Mouse (Mus musculus): ENCODE measurements around the gene Adgrg3. TPM values are rescaled to one million over a fixed set of nuclear protein-coding genes. Genes with fewer than 3 reads are reported as not detected.

Gene Adgrg3
- total and polyA plus RNA-seq, 3 experiments: not detected

DNA sequence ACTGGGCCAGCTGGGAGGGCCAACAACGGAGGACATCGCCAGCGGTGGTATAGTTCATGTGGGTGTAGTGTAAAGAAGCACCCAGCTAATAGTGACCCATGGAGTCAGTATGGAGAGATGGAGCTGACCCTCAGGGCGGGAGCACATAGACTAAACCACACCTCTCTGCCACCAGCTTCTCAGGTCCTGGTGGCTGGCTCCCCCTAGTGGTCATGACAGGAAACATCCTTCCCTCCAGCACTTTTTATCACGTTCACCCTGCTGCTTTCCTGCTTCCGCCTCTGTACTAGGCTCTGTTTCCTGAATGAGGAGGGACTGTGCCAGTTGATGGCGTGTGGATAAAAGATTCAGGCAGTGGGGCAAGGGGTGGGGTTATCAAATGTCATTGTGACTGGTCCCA lies 15.8 kb upstream of the Adgrg3 start:
- peak; percentile 91 for DNase-seq (ENCODE audit: extremely low read depth)
- H3K9ac ChIP-seq (ENCODE audit: insufficient read depth, low read depth): no peak overlapping the region
- in situ Hi-C loops (cut with MboI; ENCODE audit: low pct_ligation_motif_present, low pct_unique_long_range_greater_than_20kb, low sequenced_read_pairs): loop anchor here (5.0 kb wide), 1 partner anchor 59 kb away; no protein-coding TSS in a partner anchor

DNA sequence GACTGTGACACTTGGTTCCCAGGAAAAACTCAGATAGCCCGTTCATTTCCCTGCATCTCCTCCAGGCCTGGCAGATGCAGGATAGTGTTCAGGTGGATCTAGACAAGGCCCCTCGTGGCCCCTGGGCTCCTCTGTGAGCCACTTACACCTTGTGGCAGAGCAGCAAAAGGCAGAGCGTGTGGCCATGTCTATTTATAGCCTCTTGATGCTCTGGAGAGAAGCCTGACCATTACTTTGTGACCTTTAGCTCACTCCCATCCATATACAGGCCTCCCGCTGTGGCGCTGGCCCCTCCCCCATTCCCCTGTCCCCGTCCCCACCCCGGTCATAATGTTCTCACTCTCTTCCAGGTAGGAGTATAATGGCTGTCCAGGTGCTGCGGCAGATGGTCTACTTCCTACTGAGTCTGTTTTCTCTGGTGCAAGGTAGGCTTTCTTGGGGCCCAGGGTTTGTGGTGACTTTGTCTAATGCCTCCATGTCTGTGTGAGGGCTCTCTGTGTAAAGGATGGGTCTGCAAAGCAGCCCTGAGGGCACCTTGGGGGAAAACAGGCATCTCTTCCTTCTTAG lies 15.3 kb upstream of the Adgrg3 start:
- in situ Hi-C loops (cut with MboI; ENCODE audit: low pct_ligation_motif_present, low pct_unique_long_range_greater_than_20kb, low sequenced_read_pairs): loop anchor here (5.0 kb wide), 1 partner anchor 60 kb away; no protein-coding TSS in a partner anchor
- H3K36me3 ChIP-seq (replicated peaks in 1 of 2; ENCODE audit: control insufficient read depth in 1 of 2, insufficient read depth in 1 of 2, low read length in 1 of 2): no peaks in the 10 kb centered on the region
- H3K27me3 ChIP-seq (replicated peaks): peaks cover 13% of the 10 kb centered on the region
- dilution Hi-C loops (cut with MboI; ENCODE audit: extremely low pct_ligation_motif_present, extremely low pct_unique_long_range_greater_than_20kb, low sequenced_read_pairs): no loop called here
- peaks cover 9 to 26% of the 10 kb centered on the region in 2 experiments for H3K4me1 ChIP-seq (ENCODE audit: control insufficient read depth in 1 of 2, insufficient read depth in 2 of 2)
- no peak for TF ChIP-seq NELFE (IDR thresholded peaks at IDR 0.05; ENCODE audit: low read depth, low read length)
- TF ChIP-seq PAX5 (IDR thresholded peaks at IDR 0.05; ENCODE audit: low read length): no peak
- no peak for TF ChIP-seq MXI1 (IDR thresholded peaks at IDR 0.05; ENCODE audit: low read depth, low read length)
- TF ChIP-seq MAZ (IDR thresholded peaks at IDR 0.05; ENCODE audit: low read depth, low read length): no peak
- no peak for TF ChIP-seq MYC (IDR thresholded peaks at IDR 0.05; ENCODE audit: low read depth, low read length)
- TF ChIP-seq NRF1 (IDR thresholded peaks at IDR 0.05; ENCODE audit: low read depth, low read length): no peak
- TF ChIP-seq UBTF (IDR thresholded peaks at IDR 0.05; ENCODE audit: low read depth, low read length): no peak
- no peak for TF ChIP-seq SIN3A (IDR thresholded peaks at IDR 0.05; ENCODE audit: low read length)
- H3K4me2 ChIP-seq (ENCODE audit: insufficient read depth, low read depth, poor library complexity, severe bottlenecking): no peak overlapping the region
- no peaks in the 10 kb centered on the region for H3K79me2 ChIP-seq (replicated peaks; ENCODE audit: control insufficient read depth, extremely low read depth, insufficient read depth, poor library complexity, severe bottlenecking)
- no peak overlapping the region for H3K4me3 ChIP-seq (replicated peaks in 1 of 3; ENCODE audit: low read depth in 2 of 3, low read length in 2 of 3, poor library complexity in 1 of 3)
- no peaks in the 10 kb centered on the region for H3K9me3 ChIP-seq (replicated peaks; ENCODE audit: low read length)
- H3K9ac ChIP-seq (ENCODE audit: insufficient read depth, low read depth): no peak overlapping the region
- no peak for DNase-seq (ENCODE audit: extremely low read depth)
- no peak overlapping the region for H3K27ac ChIP-seq (ENCODE audit: insufficient read depth, low read depth)

More for the DNA sequence above, 15.8 kb upstream of the Adgrg3 start:
- Histone ChIP-seq H3K36me3 (replicated peaks in 1 of 2; ENCODE audit: control insufficient read depth in 1 of 2, insufficient read depth in 1 of 2, low read length in 1 of 2) (no peaks in the 10 kb centered on the region), H3K9me3 (replicated peaks; ENCODE audit: low read length) (no peaks in the 10 kb centered on the region), H3K4me2 (ENCODE audit: insufficient read depth, low read depth, poor library complexity, severe bottlenecking) (no peak overlapping the region), H3K4me3 (replicated peaks in 1 of 3; ENCODE audit: low read depth in 2 of 3, low read length in 2 of 3, poor library complexity in 1 of 3) (no peak overlapping the region), H3K79me2 (replicated peaks; ENCODE audit: control insufficient read depth, extremely low read depth, insufficient read depth, poor library complexity, severe bottlenecking) (no peaks in the 10 kb centered on the region), H3K4me1 (ENCODE audit: control insufficient read depth in 1 of 2, insufficient read depth in 2 of 2) (peaks cover 9 to 26% of the 10 kb centered on the region in 2 experiments), H3K27me3 (replicated peaks) (peaks cover 17% of the 10 kb centered on the region), H3K27ac (ENCODE audit: insufficient read depth, low read depth) (no peak overlapping the region)
- TF ChIP-seq CTCF (conservative IDR thresholded peaks at IDR 0.05 in 1 of 2, IDR thresholded peaks at IDR 0.05 in 1 of 2; ENCODE audit: low read depth in 2 of 2, low read length in 2 of 2) (peak; percentile 96 to 97), RAD21 (IDR thresholded peaks at IDR 0.05; ENCODE audit: low read depth, low read length) (peak; percentile 97), ZC3H11A (IDR thresholded peaks at IDR 0.05; ENCODE audit: low read depth, low read length) (peak; percentile 36; the same call in 1 of the 2 replicates), UBTF (IDR thresholded peaks at IDR 0.05; ENCODE audit: low read depth, low read length) (no peak), ELF1 (IDR thresholded peaks at IDR 0.05; ENCODE audit: low read depth, low read length) (peak; percentile 81), USF2 (conservative IDR thresholded peaks at IDR 0.05; ENCODE audit: low read depth, low read length) (no peak), MXI1 (IDR thresholded peaks at IDR 0.05; ENCODE audit: low read depth, low read length) (no peak), SIN3A (IDR thresholded peaks at IDR 0.05; ENCODE audit: low read length) (no peak), JUND (conservative IDR thresholded peaks at IDR 0.05; ENCODE audit: low read depth, low read length) (no peak), POLR2AphosphoS2 (IDR thresholded peaks at IDR 0.05; ENCODE audit: low read depth, low read length) (no peak), MEF2A (IDR thresholded peaks at IDR 0.05; ENCODE audit: borderline replicate concordance, low read depth, low read length) (0 out of 2 replicates have a peak, but pooled peaks have one; percentile 4), MAX (IDR thresholded peaks at IDR 0.05; ENCODE audit: low read length) (no peak), BHLHE40 (IDR thresholded peaks at IDR 0.05; ENCODE audit: low read depth, low read length) (peak; percentile 68), SMC3 (IDR thresholded peaks at IDR 0.05; ENCODE audit: low read depth, low read length) (peak; percentile 92)
- dilution Hi-C loops (cut with MboI; ENCODE audit: extremely low pct_ligation_motif_present, extremely low pct_unique_long_range_greater_than_20kb, low sequenced_read_pairs): no loop called here
